Mouse (Mus musculus): ENCODE results near the gene Dohh.

Gene Dohh

GRCm38 (mm10) chr10:81382039-81382438, 2.2 kb upstream of the Dohh start:
- DNase-seq (ENCODE audit: extremely low spot score, low read depth, low spot score), result no peak

GRCm38 (mm10) chr10:81384605-81384982, 366 bp downstream of the Dohh start:
- DNase-seq (ENCODE audit: extremely low spot score, low read depth, low spot score), result no peak

- DNase-seq (ENCODE audit: extremely low spot score, low read depth, low spot score), result no peak
These were observed 1.5 kb downstream of the Dohh start for GRCm38 (mm10) chr10:81385603-81386306.

- DNase-seq (ENCODE audit: extremely low spot score, low read depth, low spot score), result no peak
These were observed 3.5 kb downstream of the Dohh start for GRCm38 (mm10) chr10:81387716-81388115.

GRCm38 (mm10) chr10:81388505-81389055, 4.4 kb downstream of the Dohh start, which contains the start of gene Gm48552:
Gm48552 (plus strand) TSS chr10:81389005.
- DNase-seq (ENCODE audit: extremely low spot score, low read depth, low spot score), result no peak

GRCm38 (mm10) chr10:81389373-81389772, 5.1 kb downstream of the Dohh start:
- DNase-seq (ENCODE audit: extremely low spot score, low read depth, low spot score), result no peak

GRCm38 (mm10) chr10:81389801-81390677, 5.8 kb downstream of the Dohh start:
- DNase-seq (ENCODE audit: extremely low spot score, low read depth, low spot score), result no peak

GRCm38 (mm10) chr10:81390678-81390965, 6.4 kb downstream of the Dohh start:
- no peak for DNase-seq (ENCODE audit: extremely low spot score, low read depth, low spot score)

GRCm38 (mm10) chr10:81392270-81392669, 8.0 kb downstream of the Dohh start:
- DNase-seq (ENCODE audit: extremely low spot score, low read depth, low spot score), result no peak

GRCm38 (mm10) chr10:81392781-81393185, 8.6 kb downstream of the Dohh start, which contains the start of gene Smim24:
Smim24 (plus strand) TSS chr10:81393051.
- DNase-seq (ENCODE audit: extremely low spot score, low read depth, low spot score), result no peak

- no peak for DNase-seq (ENCODE audit: extremely low spot score, low read depth, low spot score)
These were observed 9.3 kb downstream of the Dohh start for GRCm38 (mm10) chr10:81393456-81394063.

- DNase-seq (ENCODE audit: extremely low spot score, low read depth, low spot score), result no peak
These were observed 10.9 kb downstream of the Dohh start for GRCm38 (mm10) chr10:81395127-81395526.

- DNase-seq (ENCODE audit: extremely low spot score, low read depth, low spot score), result no peak
These were observed 11.6 kb downstream of the Dohh start for GRCm38 (mm10) chr10:81395865-81396264.

GRCm38 (mm10) chr10:81396749-81397148, 12.5 kb downstream of the Dohh start:
- DNase-seq (ENCODE audit: extremely low spot score, low read depth, low spot score), result no peak

GRCm38 (mm10) chr10:81399296-81399695, 15.1 kb downstream of the Dohh start:
- no peak for DNase-seq (ENCODE audit: extremely low spot score, low read depth, low spot score)

GRCm38 (mm10) chr10:81399798-81400308, 15.6 kb downstream of the Dohh start:
- DNase-seq (ENCODE audit: extremely low spot score, low read depth, low spot score), result no peak

- DNase-seq (ENCODE audit: extremely low spot score, low read depth, low spot score), result no peak
These were observed 16.4 kb downstream of the Dohh start for GRCm38 (mm10) chr10:81400371-81401204.

- no peak for DNase-seq (ENCODE audit: extremely low spot score, low read depth, low spot score)
These were observed 16.9 kb downstream of the Dohh start for GRCm38 (mm10) chr10:81401205-81401520.

- no peak for DNase-seq (ENCODE audit: extremely low spot score, low read depth, low spot score)
These were observed 17.4 kb downstream of the Dohh start for GRCm38 (mm10) chr10:81401521-81402226.

- DNase-seq (ENCODE audit: extremely low spot score, low read depth, low spot score), result no peak
These were observed 18.1 kb downstream of the Dohh start for GRCm38 (mm10) chr10:81402227-81402765.

Measured in hindlimb bud, embryonic 11.5 days (tissue).